Mouse (Mus musculus) urinary bladder, adult 18-20 months (tissue): ENCODE measurements around the gene Parn.

ENCODE experiments used
- DNase-seq, 2 experiments: peaks; one replicate each; pipeline ENCODE4 v3.0.0; 2022; ENCODE audit warnings: low spot score in 2 of 2, mixed read lengths in 2 of 2

Gene Parn

DNA sequence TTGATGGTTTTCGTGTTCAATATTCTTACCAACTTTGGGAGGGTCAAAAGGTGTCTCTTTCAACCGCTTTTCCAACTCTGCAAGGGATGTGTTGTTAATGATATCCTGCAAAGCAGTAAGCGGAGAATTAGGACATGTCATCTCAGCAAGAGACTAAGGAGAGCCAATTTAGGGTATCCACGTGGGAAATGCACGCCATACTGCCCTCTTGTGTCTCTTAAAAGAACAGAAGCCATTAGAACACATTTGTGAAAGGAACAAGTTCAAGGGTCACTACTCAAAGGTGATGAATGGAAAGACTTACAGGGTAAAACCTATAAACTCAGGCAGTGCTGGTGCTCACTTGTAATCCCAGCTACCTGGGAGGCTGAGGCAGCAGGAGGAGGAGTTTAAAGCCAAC lies 39.6 kb downstream of the Parn start:
- no peak for DNase-seq

- DNase-seq, result no peak
Measured at GRCm38 (mm10) chr16:13621745-13622507, 46.0 kb downstream of the Parn start.

GRCm38 (mm10) chr16:13620194-13620593 lies 47.8 kb downstream of the Parn start:
- DNase-seq, result no peak

GRCm38 (mm10) chr16:13615276-13615675 lies 52.7 kb downstream of the Parn start:
- DNase-seq, result no peak

GRCm38 (mm10) chr16:13612571-13612970 lies 55.4 kb downstream of the Parn start:
- no peak for DNase-seq

GRCm38 (mm10) chr16:13612058-13612457 lies 55.9 kb downstream of the Parn start:
- no peak for DNase-seq

- no peak for DNase-seq
Measured at GRCm38 (mm10) chr16:13611399-13611798, 56.6 kb downstream of the Parn start.

GRCm38 (mm10) chr16:13610951-13611381 lies 57.0 kb downstream of the Parn start:
- DNase-seq, result no peak

- no peak for DNase-seq
Measured at GRCm38 (mm10) chr16:13608705-13609085, 59.3 kb downstream of the Parn start.

DNA sequence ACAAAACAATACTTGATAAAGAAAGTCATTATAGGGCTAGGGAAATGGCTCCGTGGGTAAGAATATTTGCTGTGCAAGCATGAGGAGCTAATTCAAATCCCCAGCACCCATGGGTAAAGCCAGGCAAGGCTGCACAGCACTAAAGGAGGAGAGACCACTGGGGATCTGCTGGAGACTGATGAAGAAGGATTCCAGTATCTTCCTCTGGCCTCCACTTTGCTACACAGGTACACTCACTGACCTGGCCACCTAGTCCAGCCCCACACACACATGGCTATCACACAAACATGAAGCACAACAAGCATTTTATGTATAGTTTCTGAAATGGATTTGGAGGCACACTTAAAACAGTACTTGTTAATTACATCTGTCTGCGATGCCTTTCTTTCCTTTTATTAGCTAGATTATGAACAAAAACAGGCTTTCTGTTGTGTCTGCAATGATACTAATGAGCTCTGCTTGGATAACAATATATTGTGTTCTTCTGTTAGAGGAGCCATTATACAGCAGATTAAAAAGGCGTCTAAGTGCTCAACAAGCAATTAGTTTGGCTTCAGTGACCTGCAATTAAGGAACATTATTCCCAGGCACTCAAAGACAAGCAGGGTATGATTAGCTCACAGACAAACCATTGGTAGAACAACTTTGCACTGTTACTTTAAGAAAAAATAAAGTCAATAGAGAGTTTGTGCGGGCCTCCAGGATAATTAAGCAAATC lies 59.8 kb downstream of the Parn start:
- no peak for DNase-seq

DNA sequence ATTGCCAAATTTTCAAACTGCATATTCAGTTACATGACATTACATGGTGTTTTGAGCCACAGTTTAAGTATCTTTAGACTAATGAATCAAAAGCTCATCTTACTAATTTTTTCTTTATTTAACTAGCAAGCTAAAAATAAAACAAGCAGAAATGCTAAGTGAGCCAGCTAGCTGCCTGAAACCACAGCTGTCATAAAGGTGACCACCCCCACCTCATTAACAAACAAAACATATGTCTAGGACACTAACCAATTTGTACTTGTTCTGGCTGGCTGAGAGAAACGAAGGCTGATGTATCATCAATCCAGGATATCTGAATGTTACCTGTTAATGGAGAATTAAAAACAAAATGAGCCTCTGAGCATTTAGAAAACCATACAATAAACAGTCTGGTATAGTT lies 65.2 kb downstream of the Parn start:
- no peak for DNase-seq

DNA sequence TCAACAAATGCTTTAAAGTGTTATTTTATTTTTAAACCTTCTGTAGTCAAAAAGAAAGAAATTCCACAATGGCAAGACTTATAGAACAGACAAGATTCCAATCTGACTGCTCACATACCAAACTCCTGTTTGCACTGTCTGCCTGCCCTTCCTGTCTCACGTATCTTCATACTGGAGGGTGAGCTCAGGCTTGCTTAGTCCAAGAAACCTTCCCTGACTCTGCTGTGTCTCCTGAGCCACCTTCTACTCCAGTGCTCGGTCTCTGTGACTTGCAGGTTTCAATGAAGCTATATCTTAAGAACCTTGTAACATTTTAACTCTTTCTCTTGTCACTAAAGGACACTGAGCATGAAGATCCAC lies 78.9 kb downstream of the Parn start:
- DNase-seq, result no peak

GRCm38 (mm10) chr16:13588182-13589048 lies 79.6 kb downstream of the Parn start:
- no peak for DNase-seq

DNA sequence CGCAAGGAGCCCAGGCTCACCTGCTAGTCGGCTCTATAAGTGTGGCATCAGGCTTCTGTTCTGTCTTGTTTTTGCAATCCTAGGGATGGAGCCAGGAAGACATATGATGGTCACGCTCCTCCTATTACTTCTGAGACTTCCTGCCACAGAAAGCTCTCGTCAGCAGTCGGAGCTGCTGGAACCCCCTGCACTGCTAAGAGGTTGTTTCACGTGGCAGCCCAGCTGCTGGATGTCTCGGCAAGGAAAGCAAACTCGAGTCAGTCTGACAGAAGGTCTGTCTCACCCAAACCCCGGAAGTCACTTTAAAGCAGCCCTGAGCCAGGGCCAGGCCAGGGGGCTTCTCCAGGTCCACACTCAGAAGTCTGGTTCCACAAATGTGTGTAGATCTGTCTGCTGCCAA lies 82.7 kb downstream of the Parn start:
- no peak for DNase-seq

DNA sequence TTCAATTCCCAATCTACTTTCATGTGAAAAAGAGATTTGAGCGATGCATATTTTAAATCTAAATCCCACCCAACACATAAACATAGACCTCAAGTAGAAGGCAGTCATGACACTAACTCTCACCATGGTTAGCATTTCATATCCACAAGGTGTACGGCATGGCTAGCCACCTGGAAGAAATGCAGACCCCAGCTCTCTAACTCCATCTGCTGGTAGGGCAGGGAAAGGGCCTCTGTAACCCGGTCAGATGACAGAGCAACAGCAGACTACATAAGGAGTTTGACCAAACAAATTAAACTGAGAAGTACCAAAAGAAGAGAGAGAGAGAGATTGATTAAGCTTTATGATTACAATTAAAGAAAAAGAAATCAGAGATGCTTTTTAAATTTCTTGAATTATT lies 87.2 kb downstream of the Parn start:
- DNase-seq, result no peak

GRCm38 (mm10) chr16:13580016-13580415 lies 88.0 kb downstream of the Parn start:
- DNase-seq, result no peak

DNA sequence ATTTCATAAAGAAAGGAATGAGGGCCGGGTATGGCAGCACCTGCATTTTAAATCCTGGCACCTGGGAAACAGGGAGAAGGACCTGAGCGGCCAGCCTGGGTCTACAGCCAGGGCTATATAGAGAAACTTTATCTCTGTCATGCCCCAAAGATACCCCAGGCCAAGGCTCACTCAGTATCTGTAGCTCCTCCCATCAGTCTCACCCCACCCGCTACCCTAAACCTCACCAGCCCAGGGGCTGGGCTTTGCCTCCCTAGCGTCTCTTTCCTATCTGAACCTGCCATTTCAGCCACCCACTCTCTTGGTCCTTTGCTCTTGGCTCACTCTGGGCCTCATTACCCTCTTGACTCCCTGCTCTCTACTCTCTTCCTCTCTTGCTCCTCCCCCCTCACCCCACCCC lies 92.7 kb downstream of the Parn start:
- DNase-seq, result no peak

- no peak for DNase-seq
Measured at GRCm38 (mm10) chr16:13568280-13568679, 99.7 kb downstream of the Parn start.

GRCm38 (mm10) chr16:13567614-13568013 lies 100.4 kb downstream of the Parn start:
- no peak for DNase-seq

DNA sequence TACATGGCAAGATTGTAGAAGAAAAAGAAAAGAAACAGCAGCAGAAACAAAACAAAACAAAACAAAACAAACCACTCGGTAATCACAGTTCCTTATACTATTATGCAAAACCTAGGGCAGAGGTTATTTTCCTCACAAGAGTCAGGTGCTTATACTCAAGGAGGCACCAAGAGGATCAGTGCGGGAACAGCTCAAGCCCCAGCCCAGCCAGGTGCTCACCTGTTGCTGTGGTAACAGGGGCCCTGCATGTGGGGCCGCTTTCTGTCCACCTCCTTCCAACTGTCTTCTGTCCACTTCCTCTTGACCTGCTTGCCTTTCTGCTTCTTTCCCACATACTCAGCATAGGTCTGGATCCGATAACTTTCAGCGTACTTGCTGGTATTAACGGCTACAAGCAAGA lies 101.6 kb downstream of the Parn start:
- DNase-seq, result no peak

- no peak for DNase-seq
Measured at GRCm38 (mm10) chr16:13565291-13565690, 102.7 kb downstream of the Parn start.

DNA sequence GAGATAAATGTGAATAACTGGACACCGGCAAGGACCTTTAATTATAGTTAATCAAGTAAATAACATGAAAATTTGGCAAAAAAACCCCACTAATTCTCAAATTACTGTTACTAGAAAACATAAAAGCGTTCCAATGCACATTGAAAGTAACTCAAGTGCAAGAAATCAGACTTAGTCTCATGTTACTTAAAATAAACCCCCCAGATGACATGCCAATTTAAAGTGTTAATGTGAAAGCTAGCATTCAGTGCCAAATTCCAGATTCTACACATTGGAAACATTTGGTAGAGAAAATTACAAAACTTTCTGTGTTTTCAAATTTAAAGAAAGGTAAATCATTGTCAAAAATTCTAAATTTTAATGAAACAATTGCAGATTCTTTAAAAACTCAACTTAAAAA lies 110.2 kb downstream of the Parn start:
- DNase-seq, result no peak
